Mouse (Mus musculus) brown adipose tissue, adult 24 weeks (tissue): ENCODE measurements around the gene Hoxa6. TPM values are rescaled to one million over a fixed set of nuclear protein-coding genes. Genes with fewer than 3 reads are reported as not detected.
A peak's percentile ranks its signal among the peaks of the same experiment; 100 is the strongest.

Source experiments
- H3K27ac ChIP-seq: fragments of 200-500 bp; replicated peaks from 2 replicates; pipeline ENCODE4 v1.5.1; 2012; ENCODE audit warnings: low read depth, mild to moderate bottlenecking, low read length
- H3K4me1 ChIP-seq: fragments of 200-500 bp; 2 replicates; pipeline ENCODE4 v1.6.1; 2012; ENCODE audit warnings: low read length, mixed read lengths; ENCODE audit not compliant: control insufficient read depth, insufficient read depth, insufficient read length
- H3K4me3 ChIP-seq: fragments of 200-500 bp; 2 replicates; pipeline ENCODE4 v1.5.1; 2012; ENCODE audit warnings: low read depth, mild to moderate bottlenecking, low read length, moderate library complexity; ENCODE audit not compliant: insufficient read depth
- polyA plus RNA-seq: library from polyadenylated mRNA; stranded (reverse); fragments of >200 nt; gene quantifications from 2 replicates; pipeline ENCODE4 v1.2.4, GENCODE M21; 2012; ENCODE audit not compliant: missing spikeins, insufficient read depth, insufficient read length

Gene Hoxa6
- polyA plus RNA-seq, 1 experiment, result not detected

GRCm38 (mm10) chr6:52177061-52177735, 31.3 kb downstream of the Hoxa6 start, which contains the start of gene 5730596B20Rik:
Gene 5730596B20Rik (plus strand): TSS chr6:52177498.
- peak within 1 kb of the TSS; percentile 59 for H3K4me3 ChIP-seq
- peak within 1 kb of the TSS; percentile 63 for H3K27ac ChIP-seq
- peaks cover 21% of the 10 kb centered on the region for H3K4me1 ChIP-seq

- Histone ChIP-seq H3K27ac (peak overlapping the region; percentile 63), H3K4me1 (peaks cover 23% of the 10 kb centered on the region), H3K4me3 (peak overlapping the region; percentile 59)
Observed at GRCm38 (mm10) chr6:52176391-52176790, 32.1 kb downstream of the Hoxa6 start.

DNA sequence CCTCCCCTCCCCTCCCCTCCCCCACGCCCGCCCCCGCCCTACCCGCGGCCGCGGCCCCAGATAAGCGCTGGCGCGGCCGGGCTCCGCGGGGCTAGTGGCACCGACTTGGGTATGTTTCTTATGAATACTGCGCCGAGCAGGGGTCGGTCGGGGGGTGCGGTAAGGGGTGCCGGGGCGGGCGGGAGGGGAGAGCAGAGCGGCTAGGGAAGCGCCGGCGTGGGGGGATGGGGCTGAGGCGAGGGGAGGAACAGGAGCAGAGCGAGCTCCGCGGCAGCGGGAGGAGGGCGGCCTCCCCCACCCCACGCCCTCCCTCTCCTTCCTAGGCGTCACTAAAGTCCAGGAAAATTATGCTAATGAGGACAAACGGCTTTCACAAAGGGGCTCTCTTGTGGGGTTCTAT, 32.7 kb downstream of the Hoxa6 start:
- Histone ChIP-seq H3K4me3 (peak overlapping the region; percentile 86), H3K27ac (peak overlapping the region; percentile 63), H3K4me1 (peaks cover 24% of the 10 kb centered on the region)

GRCm38 (mm10) chr6:52174968-52175751, 33.4 kb downstream of the Hoxa6 start:
- H3K27ac ChIP-seq, result peak overlapping the region; percentile 90
- H3K4me1 ChIP-seq, result peaks cover 25% of the 10 kb centered on the region
- H3K4me3 ChIP-seq, result peak overlapping the region; percentile 86

GRCm38 (mm10) chr6:52173648-52174047, 34.9 kb downstream of the Hoxa6 start:
- Histone ChIP-seq H3K4me1 (peaks cover 23% of the 10 kb centered on the region), H3K27ac (peak overlapping the region; percentile 63), H3K4me3 (peak overlapping the region; percentile 61)

- Histone ChIP-seq H3K4me3 (peak overlapping the region; percentile 61), H3K4me1 (peaks cover 19% of the 10 kb centered on the region), H3K27ac (peak overlapping the region; percentile 63)
Observed at GRCm38 (mm10) chr6:52172501-52172900, 36.0 kb downstream of the Hoxa6 start.

- H3K27ac ChIP-seq, result no peak overlapping the region
- no peak overlapping the region for H3K4me3 ChIP-seq
- peaks cover 20% of the 10 kb centered on the region for H3K4me1 ChIP-seq
Observed at GRCm38 (mm10) chr6:52171938-52172337, 36.6 kb downstream of the Hoxa6 start.

DNA sequence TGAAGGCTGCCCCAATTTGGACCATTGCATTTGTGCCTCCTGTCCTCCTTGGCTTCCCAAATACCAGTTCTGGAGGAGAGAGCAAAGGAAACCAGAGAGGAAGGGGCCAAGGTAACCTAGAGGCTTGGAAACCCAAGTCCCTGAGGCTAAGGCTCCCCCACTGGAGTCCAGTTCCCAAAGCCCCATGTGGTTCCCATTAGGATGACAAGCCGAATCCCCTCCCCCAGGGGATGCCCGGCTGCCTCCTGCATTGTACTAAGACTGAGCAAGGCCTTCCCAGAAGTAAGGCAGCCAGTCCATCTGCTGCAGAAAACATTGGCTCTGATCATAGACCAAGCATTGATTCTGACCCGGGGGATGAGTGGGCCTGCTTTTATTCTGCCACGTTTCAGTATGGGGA, 37.2 kb downstream of the Hoxa6 start:
- Histone ChIP-seq H3K4me3 (no peak overlapping the region; the same call in 1 of the 2 replicates), H3K4me1 (peaks cover 26% of the 10 kb centered on the region), H3K27ac (peak overlapping the region; percentile 73)

GRCm38 (mm10) chr6:52170898-52171223, 37.7 kb downstream of the Hoxa6 start:
- H3K27ac ChIP-seq, result peak overlapping the region; percentile 73
- H3K4me1 ChIP-seq, result peaks cover 28% of the 10 kb centered on the region
- H3K4me3 ChIP-seq, result peak overlapping the region; percentile 42

GRCm38 (mm10) chr6:52170166-52170897, 38.2 kb downstream of the Hoxa6 start:
- Histone ChIP-seq H3K4me1 (peaks cover 29% of the 10 kb centered on the region), H3K4me3 (peak overlapping the region; percentile 42), H3K27ac (peak overlapping the region; percentile 73)

- peak overlapping the region; percentile 42 for H3K4me3 ChIP-seq
- peaks cover 29% of the 10 kb centered on the region for H3K4me1 ChIP-seq
- H3K27ac ChIP-seq, result peak overlapping the region; percentile 56
Observed at GRCm38 (mm10) chr6:52169499-52170165, 38.9 kb downstream of the Hoxa6 start.

GRCm38 (mm10) chr6:52168191-52169055, 40.1 kb downstream of the Hoxa6 start:
- H3K27ac ChIP-seq, result peak overlapping the region; percentile 25; the same call in 1 of the 2 replicates
- H3K4me1 ChIP-seq, result peaks cover 29% of the 10 kb centered on the region
- peak overlapping the region; percentile 41 for H3K4me3 ChIP-seq

DNA sequence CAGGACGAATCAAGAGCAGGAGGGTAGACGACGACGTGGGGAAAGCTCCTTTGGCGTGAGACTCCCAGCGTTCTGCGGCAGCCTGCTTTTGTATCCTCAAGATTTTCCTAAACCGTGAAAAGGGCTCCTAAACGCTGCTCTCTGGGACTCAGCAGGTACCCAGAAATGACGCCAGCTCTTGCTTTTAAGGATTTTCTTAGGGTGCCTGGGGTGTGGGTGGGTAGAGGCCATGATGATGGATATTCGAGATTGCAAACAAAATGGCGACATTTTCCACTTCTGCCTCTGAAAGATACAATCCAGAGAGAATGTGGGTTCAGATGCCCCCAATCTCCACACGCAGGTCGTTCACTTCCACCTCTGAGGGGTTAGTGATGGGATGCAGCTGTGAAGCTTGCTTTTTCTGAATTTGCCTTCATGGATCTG, 40.8 kb downstream of the Hoxa6 start:
- H3K27ac ChIP-seq, result no peak overlapping the region; the same call in 1 of the 2 replicates
- peaks cover 29% of the 10 kb centered on the region for H3K4me1 ChIP-seq
- H3K4me3 ChIP-seq, result peak overlapping the region; percentile 27; the same call in 1 of the 2 replicates

DNA sequence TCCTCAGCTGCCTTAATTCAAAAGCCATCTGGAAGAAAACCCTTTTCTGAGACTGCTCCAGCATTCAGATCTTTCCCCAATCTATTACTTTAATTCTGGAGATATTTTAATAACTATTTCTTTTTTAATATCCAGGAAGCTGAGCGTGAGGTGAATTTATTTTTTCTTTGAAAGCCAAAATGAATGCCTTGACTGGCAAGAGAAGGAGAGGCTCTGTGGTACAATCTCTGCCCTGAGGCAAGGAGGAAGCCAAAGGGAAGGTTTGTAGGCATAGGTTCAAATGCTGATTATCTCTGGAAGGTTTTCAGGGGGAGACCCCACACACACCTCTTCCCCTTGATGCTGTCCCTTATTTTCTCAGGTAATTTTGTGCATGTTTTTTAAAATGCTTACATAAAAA, 41.3 kb downstream of the Hoxa6 start:
- H3K27ac ChIP-seq, result peak overlapping the region; percentile 43; the same call in 1 of the 2 replicates
- peak overlapping the region; percentile 27; the same call in 1 of the 2 replicates for H3K4me3 ChIP-seq
- H3K4me1 ChIP-seq, result peaks cover 27% of the 10 kb centered on the region
